Mouse (Mus musculus): ENCODE measurements around the gene Pla1a.

The Pla1a gene

DNA sequence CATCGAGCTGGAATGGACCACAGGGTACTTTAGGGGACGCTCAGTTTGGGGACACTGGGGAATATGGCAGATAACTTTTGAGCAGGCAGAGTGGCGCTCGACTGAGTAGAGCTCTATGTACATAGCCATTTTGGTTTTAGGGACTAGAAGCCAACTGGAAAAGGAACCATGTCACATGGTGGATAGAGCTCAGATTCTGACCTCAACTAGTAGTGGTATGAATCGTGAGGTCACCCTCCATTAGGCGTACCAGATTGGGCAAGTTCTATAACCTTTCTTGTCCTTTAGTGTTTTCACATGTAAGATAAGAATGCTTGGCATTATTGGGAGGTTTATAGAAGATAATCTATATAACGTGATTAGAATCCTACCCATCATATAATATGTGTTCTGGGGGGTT is 42.6 kb downstream of the Pla1a start:
- no peak for DNase-seq (ENCODE audit: extremely low read depth, low read depth, low spot score)

DNA sequence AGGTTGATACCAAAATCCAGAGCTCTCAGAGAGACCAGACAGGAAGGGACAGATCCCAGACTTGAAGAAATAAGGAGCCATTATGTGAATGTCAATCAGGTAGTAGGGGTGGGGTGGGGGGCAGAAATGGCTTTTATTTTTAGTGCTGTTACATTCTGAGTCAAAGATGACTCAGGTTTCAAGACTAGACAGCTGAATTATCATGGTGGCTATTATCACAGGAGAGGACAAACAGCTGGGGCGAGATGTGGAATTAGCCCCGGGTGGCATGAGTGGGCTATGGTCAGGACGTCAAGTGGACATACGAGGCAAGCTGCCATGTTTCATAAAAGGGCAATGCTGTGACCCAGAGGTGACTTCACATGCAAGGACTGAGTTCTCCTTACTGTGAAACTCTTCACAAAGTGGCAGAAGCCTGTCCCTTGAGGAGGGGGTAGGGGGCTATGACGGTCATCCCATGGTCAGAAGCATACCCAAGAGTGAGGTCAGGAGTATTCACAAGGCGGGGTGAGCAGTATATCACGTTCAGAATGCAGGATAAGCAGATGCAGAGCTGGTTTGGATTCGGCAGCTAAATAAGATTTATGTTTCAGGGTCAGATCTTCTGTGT is 43.6 kb downstream of the Pla1a start:
- no peak for DNase-seq (ENCODE audit: extremely low read depth, low read depth, low spot score)

DNA sequence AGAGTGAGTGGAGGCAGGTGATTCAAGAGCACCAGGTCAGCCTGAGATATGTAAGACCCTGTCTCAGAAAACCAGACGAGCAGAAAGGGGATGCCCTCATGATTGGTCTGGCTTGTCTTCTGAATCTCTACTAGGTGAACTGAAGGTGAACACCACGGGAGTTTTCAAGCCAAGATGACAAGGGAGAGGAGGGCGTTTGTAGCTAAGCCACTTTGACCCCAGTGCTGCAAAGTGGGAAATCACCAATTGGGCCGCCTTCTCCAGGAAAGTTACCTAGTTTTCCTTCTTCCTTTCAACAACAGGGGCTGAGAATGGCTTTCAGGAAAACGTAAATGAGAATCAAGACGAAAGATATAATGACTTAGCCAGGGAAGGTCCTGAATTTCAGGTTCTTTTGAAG is 44.2 kb downstream of the Pla1a start:
- no peak for DNase-seq (ENCODE audit: extremely low read depth, low read depth, low spot score)

DNA sequence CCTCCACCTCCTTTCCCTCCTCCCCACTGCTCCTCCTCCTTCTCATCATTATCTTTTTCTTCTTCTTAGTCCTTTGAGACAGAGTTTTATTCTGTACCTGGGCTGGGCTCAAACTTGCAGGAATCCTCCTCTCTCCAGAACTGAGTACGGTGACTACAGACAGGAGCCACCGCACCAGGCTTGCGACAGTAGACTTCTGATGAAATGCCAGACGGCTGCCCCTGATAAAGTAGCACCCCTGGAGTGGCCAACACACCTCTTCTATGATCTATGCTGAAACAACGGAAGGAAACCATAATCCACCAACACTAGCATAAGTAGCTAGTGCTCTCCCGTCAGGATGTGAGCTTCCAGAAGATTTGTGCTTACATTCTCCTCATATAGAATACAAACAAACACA is 45.6 kb downstream of the Pla1a start:
- no peak for DNase-seq (ENCODE audit: extremely low read depth, low read depth, low spot score)

DNA sequence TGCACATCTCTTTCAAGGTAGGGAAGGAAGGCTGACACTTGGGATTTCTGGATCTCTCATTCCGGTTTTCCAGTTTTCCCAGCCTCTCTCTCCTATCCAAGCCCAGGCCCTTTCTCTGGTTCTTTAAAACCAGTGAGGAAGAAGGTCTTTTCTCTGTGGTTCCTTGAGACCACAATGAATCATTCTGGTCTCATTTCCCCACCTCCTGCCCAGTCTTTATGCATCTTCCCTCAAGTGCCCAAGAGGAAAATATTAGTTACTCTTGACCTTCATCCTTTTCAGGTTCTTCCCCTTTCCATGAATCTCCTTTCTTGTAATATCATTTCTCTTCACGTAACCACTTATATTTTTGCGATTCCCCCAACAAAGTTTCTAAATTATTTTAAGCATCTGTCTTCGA is 47.2 kb downstream of the Pla1a start:
- no peak for DNase-seq (ENCODE audit: extremely low read depth, low read depth, low spot score)

DNA sequence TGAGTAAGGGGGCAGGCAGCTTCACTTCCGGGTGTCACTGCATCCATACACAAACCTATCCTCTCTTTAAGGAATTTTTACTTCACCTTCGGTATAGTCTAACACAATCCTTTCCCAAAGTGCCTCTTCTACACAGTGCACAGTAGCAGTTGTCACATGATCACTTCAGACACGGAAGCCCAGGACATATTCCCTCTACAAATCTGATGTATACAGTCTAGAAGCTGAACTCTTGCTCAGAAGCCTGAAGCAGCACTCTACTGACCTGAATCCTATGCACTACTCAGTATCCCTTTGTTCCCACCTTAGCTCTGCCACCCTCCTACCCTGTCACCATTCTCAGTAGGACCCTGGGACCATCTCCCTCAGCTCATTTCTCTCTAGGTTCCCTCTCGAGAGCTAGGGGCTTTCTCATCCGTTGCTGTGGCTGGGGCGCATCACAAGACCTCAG is 47.7 kb downstream of the Pla1a start:
- DNase-seq (ENCODE audit: extremely low read depth, low read depth, low spot score): no peak

DNA sequence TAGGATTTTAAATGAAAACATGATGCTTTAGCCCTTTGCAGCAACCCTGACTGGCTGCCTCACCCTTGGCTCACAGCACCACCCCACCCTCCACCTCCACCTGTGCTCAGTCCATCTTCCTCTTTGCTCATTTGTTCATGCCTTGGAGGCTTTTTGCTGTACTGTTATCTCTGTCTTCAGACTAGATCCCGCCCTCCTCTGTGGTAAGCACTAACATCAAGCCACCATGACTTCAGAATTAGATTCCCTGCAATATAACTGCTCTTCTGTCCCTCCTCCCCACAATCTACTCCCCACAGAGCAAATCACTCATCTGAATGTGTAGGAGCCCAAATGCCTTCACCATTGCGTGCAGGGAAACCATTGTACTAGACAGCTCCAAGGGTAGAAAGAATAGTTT is 49.3 kb downstream of the Pla1a start:
- DNase-seq (ENCODE audit: extremely low read depth, low read depth, low spot score): no peak

DNA sequence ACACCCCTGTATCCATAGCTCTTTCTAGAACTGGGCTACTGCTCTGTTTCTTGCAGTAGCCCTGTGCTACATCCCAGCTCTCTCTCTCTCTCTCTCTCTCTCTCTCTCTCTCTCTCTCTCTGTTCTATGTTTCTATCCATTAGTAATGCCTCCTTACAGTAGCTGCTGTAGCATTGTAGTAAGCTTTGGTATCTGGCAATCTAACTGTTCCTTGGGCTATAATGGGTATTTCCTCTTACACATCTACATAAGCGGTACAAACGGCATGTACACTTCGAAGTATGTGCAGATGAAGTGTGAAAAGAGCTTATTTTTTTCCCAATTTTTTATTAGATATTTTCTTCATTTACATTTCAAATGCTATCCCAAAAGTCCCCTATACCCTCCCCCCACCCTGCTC is 53.0 kb downstream of the Pla1a start:
- DNase-seq (ENCODE audit: extremely low read depth, low read depth, low spot score): no peak

DNA sequence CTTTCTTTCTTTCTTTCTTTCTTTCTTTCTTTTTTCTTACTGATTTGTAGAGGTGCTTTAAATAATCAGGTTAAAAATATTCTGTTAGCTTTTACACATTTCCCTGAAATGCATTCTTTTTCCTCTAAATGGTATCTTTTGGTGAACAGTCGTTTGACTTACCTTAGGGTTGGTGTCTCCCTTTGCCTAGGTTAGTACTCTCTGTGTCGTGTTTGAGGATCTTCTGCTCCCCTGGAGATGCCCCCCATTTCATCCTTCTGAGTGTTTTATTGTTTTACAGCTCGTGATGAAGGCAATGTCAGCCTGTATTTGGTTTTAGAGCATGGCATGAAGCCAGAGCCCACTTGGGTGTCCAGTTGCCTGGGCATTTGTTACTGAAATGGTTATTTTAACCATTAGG is 53.5 kb downstream of the Pla1a start:
- DNase-seq (ENCODE audit: extremely low read depth, low read depth, low spot score): no peak

DNA sequence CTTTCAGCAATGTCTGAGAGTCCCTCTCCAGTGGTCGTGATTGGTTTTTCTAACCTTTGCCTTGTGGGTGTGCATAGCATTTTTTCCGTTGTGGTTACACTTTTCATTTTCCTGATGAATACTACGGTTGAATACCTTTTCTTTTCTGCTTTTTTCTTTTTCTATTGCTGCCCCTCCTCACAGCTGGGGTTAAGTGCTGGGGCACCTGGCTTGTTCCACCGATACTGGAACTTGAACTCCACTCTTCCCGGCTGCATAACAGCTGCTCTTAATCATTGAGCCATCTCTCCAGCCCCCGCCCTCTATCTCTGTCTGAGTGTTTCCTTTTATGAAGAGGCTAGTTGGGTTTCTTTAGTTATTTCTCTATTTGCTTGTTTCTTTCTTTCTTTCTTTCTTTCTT is 53.9 kb downstream of the Pla1a start:
- DNase-seq (ENCODE audit: extremely low read depth, low read depth, low spot score): no peak

DNA sequence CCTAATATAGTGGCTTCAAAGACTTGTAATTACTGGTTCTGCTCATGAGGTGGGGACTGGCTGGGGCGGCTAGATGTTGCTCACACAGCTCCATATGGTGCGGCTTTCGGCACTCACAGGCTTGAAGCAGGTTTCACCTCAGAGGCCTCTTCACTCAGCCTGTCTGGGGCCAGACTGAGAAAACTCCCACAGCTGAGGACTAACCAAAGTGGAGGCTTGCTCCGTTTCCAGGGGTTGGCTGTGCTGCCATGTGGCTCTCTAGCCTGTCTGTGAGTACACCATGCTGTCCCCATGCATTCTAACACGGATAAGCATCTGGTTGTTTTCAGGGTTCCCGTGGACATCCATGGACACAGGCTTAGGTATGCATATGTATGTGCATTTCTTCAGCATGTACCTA is 54.4 kb downstream of the Pla1a start:
- DNase-seq (ENCODE audit: extremely low read depth, low read depth, low spot score): no peak

DNA sequence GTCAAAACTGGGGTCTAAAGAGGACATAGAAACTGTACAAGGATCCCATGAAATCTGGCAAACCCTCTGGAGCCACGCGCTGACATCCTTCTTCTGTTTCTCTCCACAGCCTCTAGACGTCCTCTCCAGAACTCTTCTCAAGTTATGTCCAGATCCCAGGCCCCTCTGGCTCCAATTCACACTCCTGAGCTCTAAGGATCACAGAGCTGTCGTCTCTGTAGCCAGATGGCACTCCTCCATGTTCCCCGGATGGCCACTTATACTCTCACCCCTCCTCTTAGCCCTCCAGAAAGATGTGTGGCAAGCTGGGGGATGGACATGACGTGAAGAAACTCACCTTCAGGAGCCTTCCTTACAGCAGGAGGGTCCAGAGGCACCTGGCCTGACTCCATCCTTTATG is 55.4 kb downstream of the Pla1a start:
- no peak for DNase-seq (ENCODE audit: extremely low read depth, low read depth, low spot score)

DNA sequence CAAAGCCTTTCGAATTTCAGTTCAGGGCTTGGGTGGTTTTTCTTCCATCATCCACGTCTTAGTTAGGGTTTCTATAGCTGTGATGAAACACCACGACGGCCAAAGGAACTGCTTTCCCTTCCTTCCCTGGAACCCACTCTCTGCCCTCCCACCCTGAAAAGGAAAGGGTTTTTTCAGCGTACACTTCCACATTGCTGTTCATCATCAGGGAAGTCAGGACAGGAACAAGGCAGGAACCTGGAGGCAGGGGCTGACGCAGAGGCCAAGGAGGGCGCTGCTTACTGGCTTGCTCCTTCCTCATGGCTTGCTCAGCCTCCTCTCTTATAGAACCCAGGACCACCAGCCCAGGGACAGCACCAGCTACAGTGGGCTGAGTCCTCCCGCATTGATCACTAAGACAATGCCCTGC is 56.1 kb downstream of the Pla1a start:
- DNase-seq (ENCODE audit: extremely low read depth, low read depth, low spot score): no peak

DNA sequence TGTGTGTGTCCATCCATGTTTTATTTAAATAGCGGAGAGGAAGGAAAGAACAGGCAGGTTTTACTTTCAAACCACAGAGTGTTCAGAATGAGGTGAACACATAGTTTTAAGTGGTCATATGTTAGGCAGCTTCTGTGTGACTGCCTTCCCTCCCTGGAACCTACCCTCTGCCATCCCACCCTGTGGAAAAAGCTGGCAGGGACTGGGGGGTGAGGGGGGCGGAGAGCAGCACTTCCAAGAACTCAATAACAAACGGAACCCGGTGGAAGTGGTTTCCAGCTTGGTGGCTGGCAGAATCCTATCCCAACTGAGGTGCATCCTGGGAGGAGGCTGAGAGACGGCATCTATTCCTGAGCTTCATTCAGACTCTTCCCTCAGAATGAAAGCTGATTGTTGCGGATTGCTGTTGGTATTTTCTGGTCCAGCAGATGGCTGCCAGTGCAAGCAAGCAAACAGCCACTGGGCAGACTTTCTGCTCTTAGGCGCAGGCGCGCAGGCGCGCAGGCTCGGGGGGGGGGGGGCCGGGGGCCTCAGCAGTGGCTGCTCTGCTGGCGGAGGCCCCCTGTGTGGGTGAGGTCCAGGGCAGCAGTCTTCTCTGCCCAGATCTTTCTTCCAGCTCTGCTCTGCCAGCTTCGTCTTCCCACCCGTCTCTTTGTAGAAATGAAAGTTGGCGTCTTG is 56.6 kb downstream of the Pla1a start:
- DNase-seq (ENCODE audit: extremely low read depth, low read depth, low spot score): no peak

DNA sequence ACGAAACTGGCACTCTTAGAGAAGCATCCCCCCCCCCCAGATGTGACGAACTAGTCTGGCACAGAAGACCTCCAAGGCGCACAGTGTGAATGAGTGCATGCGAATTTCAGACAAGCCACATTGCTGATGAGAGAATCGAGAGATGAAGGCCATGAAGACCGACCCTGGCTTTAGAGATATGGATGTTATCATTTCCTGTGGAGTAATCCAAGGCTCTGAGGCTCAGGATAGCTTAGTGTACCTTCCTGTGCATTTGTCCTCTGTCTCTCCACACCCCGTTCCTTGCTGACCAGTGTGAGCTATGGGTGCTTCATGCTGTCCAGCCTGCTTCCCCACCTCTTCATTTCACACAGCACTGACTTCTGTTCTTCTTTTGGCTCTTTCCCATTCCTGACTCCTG is 57.8 kb downstream of the Pla1a start:
- DNase-seq (ENCODE audit: extremely low read depth, low read depth, low spot score): no peak

DNA sequence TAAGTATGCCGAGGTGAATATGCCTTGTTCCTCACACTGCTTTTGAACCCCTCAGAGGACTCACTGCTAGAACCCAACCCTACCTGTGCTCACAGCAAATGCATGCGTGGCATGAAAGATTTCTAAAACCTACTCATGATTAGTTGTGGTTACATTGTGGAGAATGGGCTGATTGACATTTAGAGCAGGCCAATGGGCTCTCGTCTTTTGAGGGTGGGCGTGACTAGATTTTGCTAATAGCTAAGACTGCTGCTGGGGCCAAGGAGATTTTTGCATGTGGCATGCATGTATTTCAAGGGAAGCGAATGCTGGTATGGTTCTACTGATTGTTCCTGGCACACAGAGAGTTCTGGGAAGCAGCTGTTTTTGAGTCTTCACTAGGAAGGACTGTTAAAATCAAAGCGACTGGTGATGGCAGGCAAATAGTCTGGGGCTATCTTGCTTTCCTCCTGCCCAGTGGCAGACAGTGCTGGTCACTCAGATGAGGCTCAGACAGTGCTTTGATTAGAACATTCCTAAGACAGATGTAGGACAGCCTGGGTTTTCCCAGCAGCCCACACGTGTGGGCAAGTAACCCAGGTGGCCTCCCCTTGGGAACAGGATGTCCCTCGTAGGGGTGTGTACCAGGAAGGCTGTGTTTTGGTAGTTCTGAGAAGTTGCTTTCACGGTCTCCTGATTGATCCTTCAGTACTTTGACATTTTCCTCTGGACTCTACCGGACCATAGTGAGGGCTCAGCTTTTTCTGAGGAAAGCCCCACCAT is 58.4 kb downstream of the Pla1a start:
- no peak for DNase-seq (ENCODE audit: extremely low read depth, low read depth, low spot score)

DNA sequence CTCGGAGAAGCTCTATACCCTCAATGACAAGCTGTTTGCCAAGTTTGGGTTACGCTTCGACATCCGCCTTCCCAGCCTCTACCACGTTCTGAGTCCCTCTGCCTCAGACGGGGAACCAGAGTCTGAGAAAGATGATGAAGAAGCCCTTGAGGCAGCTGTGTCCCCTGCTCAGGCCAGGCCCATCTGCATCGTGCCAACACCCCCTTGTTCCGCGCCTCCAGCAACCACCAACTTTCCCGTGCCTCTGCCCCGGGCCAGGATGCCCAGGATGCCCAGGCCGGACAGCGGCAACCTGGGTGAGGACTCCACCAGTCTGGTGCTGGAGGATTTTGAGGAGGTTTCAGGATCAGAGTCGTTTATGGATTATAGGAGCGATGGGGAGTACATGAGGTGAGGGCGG is 59.0 kb downstream of the Pla1a start:
- no peak for DNase-seq (ENCODE audit: extremely low read depth, low read depth, low spot score)

DNA sequence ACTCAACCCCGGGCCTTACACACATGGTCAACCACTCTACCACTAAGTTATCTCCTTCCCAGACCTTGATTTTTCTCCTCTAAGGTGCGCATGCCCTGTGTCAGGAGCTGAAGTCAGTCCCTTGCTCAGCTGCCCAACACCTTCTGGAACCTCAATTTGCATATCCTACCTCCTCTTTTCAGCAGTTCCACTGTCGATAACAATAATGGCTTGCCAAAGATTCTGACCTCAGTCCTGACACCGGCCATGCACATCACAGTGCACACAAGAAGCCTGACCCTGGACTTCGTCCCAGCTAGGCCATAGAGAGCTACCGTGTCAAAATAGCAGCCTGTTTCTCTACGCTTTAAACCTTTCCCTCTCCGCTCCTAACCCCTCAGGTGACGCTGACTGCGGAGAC is 59.5 kb downstream of the Pla1a start:
- no peak for DNase-seq (ENCODE audit: extremely low read depth, low read depth, low spot score)

DNA sequence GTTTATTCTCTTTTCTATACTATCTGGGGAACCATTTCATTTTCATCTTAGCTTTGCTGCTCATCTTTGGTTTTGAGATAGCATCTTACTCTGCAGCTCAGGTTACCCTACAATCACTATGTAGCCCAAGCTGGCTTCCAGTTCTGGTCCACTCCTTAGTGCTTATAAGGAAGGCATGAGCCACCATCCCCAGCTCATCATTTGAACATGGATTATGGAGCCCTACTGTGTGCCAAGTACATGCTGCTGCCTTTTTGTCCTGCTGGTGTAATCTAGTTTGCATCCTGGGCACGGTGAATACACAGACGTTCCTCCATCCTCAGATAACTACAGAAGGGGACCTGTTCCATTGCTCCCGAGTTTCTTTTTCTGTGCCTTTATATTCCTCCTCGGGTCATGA is 60.1 kb downstream of the Pla1a start:
- DNase-seq (ENCODE audit: extremely low read depth, low read depth, low spot score): no peak

DNA sequence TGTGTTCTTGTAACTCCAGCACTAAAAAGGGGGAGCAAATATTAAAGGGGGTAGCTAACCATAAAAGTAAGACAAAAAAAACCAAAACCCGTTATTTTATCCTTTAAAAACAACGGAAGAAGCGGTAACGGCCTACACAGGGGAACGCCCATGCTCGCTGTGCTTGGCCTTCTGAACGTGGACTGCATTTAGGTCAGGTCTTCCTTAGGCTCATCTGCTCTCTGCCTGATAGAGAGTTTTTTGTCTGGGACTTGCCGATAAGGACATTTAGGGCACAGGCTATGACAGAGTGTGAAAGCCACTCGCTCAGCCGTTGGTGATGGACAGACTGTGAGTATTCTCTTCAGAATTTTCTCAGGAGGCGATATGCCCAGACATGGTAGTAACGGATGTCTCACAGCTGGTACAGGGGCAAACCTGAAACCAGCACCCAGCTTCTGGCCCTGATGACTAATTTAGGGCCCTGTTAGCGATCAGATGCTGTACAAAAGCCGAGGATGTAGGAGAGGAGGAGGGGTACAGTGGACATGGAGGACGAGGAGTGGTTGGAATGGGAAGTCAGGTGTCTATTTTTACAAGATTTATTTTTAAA is 61.1 kb downstream of the Pla1a start:
- DNase-seq (ENCODE audit: extremely low read depth, low read depth, low spot score): no peak

DNA sequence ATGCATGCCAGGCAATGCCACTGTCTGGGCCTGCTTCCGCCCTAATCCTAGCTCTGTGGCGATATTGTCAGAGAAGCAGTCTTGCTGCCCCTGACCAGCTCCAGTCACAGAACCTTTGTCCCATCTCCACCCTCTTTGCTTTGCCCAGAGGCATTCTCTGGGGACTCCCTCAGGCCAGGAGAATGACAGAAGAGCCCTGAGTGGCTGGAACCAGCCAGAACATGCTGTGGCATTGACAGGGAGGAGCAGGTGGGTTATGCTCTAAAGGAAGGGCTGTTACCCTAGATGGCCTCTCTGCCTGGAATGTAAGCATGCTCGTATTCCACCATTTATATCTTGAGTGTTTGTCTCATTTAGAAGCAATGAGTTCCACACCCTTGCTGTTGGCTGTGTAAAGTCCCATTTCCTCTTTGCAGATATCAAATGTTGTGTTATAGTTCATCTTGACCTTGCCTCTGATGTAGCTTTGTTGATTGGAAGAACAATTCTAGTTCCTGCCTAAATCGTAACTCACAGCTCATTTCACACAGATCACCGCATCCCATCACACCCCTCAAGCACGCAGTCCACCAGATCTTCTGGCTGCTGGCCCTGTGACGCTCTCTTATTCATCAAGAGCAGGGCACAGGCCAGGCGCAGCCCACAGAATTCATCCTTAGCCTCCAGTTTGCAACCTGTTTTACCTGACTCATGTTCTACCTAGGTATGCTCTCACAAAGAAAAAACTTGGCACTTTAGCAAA is 62.1 kb downstream of the Pla1a start:
- no peak for DNase-seq (ENCODE audit: extremely low read depth, low read depth, low spot score)
